Mouse (Mus musculus): ENCODE results near the gene Sox13. TPM values are rescaled to one million over a fixed set of nuclear protein-coding genes. Genes with fewer than 3 reads are reported as not detected.

Gene Sox13
- polyA plus RNA-seq, 1 experiment = 1.6 TPM

DNA sequence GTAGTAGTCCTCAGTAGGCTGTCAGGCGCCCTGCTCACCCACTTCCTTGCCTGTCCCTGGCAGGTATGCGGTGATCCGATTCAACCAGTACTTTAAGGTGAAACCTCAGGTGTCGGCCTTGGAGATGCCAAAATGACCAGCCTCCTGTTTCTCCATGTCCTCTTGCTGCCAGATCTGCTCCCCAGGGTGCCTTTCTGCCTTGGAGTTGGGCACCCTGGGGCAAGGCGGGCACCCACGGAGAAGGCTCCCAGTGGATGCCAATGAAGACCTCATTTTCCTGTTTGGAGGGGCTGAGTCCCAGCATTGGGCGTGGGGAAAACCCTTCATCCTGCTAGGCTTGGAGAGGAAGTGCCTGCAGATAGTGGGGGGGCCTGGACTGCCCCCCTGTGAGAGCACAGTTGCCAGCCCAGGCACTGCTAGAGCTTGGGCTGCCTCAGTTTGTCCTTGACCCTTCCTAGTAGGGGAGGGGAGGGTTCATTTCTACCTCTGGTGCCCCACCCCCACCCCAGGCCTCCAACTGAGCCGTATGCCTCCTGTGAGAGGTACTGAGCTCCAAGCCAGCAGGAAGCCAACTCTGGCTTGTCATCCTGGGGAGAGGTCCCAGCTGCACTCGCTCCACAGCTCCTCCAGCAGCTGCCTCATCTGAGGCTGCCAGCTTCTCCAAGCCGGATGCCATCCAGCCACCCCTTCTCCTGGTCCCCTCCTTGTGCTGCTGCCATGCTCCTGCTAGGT lies 44.8 kb downstream of the Sox13 start:
- Histone ChIP-seq H3K4me3 (ENCODE audit: insufficient read depth, low read length) (no peak overlapping the region), H3K4me1 (ENCODE audit: control insufficient read depth, insufficient read depth, low read length) (no peaks in the 10 kb centered on the region), H3K27ac (ENCODE audit: insufficient read depth, low read length) (no peak overlapping the region)
- TF ChIP-seq POLR2A (IDR thresholded peaks at IDR 0.05; ENCODE audit: low read depth, low read length) (no peak), CTCF (IDR thresholded peaks at IDR 0.05; ENCODE audit: borderline replicate concordance, insufficient read depth, low read length) (no peak)

DNA sequence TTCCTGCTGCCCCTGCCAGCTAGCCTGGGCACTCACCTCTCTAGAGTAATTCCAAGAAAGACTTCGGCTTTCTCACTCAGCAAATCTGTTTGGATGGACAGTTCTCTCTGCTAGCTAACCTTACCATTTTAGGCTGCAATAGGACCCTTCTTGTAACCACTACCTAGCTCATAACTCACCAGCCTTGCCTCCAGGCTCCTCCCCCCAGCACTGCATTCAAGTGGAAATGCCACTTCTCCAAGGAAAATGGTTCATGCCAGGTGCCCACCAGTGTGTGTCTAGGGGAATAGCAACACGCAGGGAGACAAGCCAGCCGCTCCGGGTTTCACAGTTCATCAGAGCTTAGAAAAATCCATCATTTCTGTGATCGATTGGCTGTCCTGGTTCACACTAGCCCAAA lies 46.6 kb downstream of the Sox13 start:
- no peak overlapping the region for H3K27ac ChIP-seq (ENCODE audit: insufficient read depth, low read length)
- TF ChIP-seq POLR2A (IDR thresholded peaks at IDR 0.05; ENCODE audit: low read depth, low read length) (no peak), CTCF (IDR thresholded peaks at IDR 0.05; ENCODE audit: borderline replicate concordance, insufficient read depth, low read length) (no peak)
- no peak overlapping the region for H3K4me3 ChIP-seq (ENCODE audit: insufficient read depth, low read length)
- no peaks in the 10 kb centered on the region for H3K4me1 ChIP-seq (ENCODE audit: control insufficient read depth, insufficient read depth, low read length)

- H3K27ac ChIP-seq (ENCODE audit: insufficient read depth, low read length) = no peak overlapping the region
- no peaks in the 10 kb centered on the region for H3K4me1 ChIP-seq (ENCODE audit: control insufficient read depth, insufficient read depth, low read length)
- TF ChIP-seq POLR2A (IDR thresholded peaks at IDR 0.05; ENCODE audit: low read depth, low read length) (no peak), CTCF (IDR thresholded peaks at IDR 0.05; ENCODE audit: borderline replicate concordance, insufficient read depth, low read length) (no peak)
- no peak overlapping the region for H3K4me3 ChIP-seq (ENCODE audit: insufficient read depth, low read length)
These were observed 48.4 kb downstream of the Sox13 start for GRCm38 (mm10) chr1:133375696-133376346.

DNA sequence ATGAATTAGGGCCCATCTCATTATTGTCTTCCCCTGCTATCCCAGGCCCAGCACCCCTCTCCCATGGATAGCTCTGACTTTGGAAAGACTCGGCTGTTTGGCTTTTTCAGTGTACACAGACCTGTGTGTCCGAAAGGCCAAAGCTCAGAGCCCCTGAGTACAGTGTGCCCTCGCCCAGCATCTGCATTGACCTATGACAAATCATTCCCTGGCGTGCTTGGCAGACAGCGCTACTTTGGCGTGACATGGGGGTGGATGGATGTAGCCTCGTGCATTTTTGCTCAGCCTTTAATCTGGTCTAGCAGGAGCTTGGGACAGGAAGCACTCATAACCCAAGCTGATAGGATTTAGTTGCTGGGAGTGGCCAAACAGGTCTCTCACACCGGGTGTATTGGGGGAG lies 52.1 kb downstream of the Sox13 start:
- Histone ChIP-seq H3K4me3 (ENCODE audit: insufficient read depth, low read length) (no peak overlapping the region), H3K4me1 (ENCODE audit: control insufficient read depth, insufficient read depth, low read length) (no peaks in the 10 kb centered on the region), H3K27ac (ENCODE audit: insufficient read depth, low read length) (no peak overlapping the region)
- no peak for TF ChIP-seq CTCF (IDR thresholded peaks at IDR 0.05; ENCODE audit: borderline replicate concordance, insufficient read depth, low read length)
- no peak for TF ChIP-seq POLR2A (IDR thresholded peaks at IDR 0.05; ENCODE audit: low read depth, low read length)

GRCm38 (mm10) chr1:133371431-133371830 lies 52.7 kb downstream of the Sox13 start:
- Histone ChIP-seq H3K4me1 (ENCODE audit: control insufficient read depth, insufficient read depth, low read length) (no peaks in the 10 kb centered on the region), H3K4me3 (ENCODE audit: insufficient read depth, low read length) (no peak overlapping the region), H3K27ac (ENCODE audit: insufficient read depth, low read length) (no peak overlapping the region)
- no peak for TF ChIP-seq POLR2A (IDR thresholded peaks at IDR 0.05; ENCODE audit: low read depth, low read length)
- no peak for TF ChIP-seq CTCF (IDR thresholded peaks at IDR 0.05; ENCODE audit: borderline replicate concordance, insufficient read depth, low read length)

GRCm38 (mm10) chr1:133370352-133370751 lies 53.8 kb downstream of the Sox13 start:
- H3K27ac ChIP-seq (ENCODE audit: insufficient read depth, low read length) = no peak overlapping the region
- H3K4me1 ChIP-seq (ENCODE audit: control insufficient read depth, insufficient read depth, low read length) = no peaks in the 10 kb centered on the region
- TF ChIP-seq CTCF (IDR thresholded peaks at IDR 0.05; ENCODE audit: borderline replicate concordance, insufficient read depth, low read length) (no peak), POLR2A (IDR thresholded peaks at IDR 0.05; ENCODE audit: low read depth, low read length) (no peak)
- no peak overlapping the region for H3K4me3 ChIP-seq (ENCODE audit: insufficient read depth, low read length)

GRCm38 (mm10) chr1:133368644-133369043 lies 55.5 kb downstream of the Sox13 start:
- Histone ChIP-seq H3K4me3 (ENCODE audit: insufficient read depth, low read length) (no peak overlapping the region), H3K27ac (ENCODE audit: insufficient read depth, low read length) (no peak overlapping the region), H3K4me1 (ENCODE audit: control insufficient read depth, insufficient read depth, low read length) (no peaks in the 10 kb centered on the region)
- no peak for TF ChIP-seq CTCF (IDR thresholded peaks at IDR 0.05; ENCODE audit: borderline replicate concordance, insufficient read depth, low read length)
- TF ChIP-seq POLR2A (IDR thresholded peaks at IDR 0.05; ENCODE audit: low read depth, low read length) = no peak

DNA sequence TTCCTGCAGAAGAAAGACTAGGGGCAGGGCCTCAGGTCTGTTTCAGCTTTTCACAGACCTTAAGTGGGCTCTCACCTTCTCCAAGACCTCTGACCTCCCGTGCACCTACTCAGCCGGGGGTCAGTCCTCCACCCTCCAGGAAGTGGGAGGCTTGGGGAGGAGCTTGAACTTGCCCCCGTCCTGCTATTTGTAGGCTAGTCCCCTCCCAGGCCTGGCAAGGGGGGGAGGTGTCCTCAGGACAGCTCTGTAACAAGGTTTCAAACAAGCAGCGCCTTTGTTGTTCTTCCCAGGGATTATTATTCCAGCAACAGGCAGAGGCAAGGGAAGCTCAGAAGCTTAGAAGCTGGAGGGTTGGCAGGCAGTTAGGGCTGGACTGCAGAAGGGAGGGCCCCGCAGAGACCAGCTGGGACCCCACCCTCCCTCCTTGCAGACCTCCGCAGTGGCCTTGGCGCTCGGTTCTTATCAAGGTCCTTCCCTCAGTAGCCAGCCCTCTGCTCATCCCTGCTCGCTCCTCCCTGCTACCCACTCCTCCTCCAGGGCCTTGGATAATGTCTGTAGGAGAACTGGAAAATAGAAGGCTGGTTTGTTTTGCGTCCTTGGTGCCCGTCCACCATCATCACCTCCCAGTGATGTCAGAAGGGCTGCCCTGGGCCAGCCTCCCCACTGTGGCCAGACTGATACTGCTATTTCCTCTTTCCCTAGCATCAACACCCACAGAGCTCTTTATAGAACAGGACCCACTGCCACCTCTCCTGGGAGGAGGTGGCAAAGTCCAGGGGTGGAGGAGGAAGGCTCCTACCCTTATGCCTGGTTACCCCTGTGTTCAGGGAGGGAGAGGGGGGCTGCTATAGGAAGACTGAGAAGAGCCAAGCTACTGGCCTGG lies 56.3 kb downstream of the Sox13 start:
- Histone ChIP-seq H3K4me1 (ENCODE audit: control insufficient read depth, insufficient read depth, low read length) (no peaks in the 10 kb centered on the region), H3K27ac (ENCODE audit: insufficient read depth, low read length) (no peak overlapping the region), H3K4me3 (ENCODE audit: insufficient read depth, low read length) (no peak overlapping the region)
- TF ChIP-seq CTCF (IDR thresholded peaks at IDR 0.05; ENCODE audit: borderline replicate concordance, insufficient read depth, low read length) (no peak), POLR2A (IDR thresholded peaks at IDR 0.05; ENCODE audit: low read depth, low read length) (no peak)

DNA sequence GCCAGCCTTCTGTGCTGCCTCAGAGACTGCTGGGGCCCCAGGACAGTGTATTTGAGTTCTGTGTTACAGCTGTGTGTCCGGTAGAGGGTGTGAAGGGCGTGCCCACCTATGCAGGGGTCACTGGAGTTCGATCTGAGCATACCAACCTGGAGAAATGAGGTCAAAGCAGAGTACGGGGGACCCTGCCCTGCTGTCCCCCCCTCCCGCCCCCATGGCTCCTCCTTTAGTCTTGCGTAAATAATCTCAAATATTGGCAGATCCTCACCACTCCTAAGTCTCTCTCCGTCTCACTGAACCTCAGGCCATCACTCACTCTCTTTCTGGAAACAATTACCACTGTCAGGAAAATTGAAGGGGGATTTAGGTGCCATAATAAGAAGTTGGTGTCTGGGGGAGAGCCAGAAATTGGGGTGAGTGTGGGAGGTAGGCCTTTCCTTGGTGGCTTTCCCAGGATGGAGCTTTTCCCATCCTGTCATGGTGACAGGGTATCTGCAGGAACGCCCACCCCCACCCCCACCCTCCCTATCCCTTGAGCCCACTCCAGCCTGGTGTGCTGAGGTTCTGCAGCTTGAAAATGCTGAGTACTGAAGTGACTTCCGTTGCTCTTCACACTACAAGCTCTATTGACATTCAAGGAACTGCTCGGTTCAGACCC lies 57.1 kb downstream of the Sox13 start:
- no peak for TF ChIP-seq CTCF (IDR thresholded peaks at IDR 0.05; ENCODE audit: borderline replicate concordance, insufficient read depth, low read length)
- TF ChIP-seq POLR2A (IDR thresholded peaks at IDR 0.05; ENCODE audit: low read depth, low read length) = no peak
- Histone ChIP-seq H3K4me3 (ENCODE audit: insufficient read depth, low read length) (no peak overlapping the region), H3K27ac (ENCODE audit: insufficient read depth, low read length) (no peak overlapping the region), H3K4me1 (ENCODE audit: control insufficient read depth, insufficient read depth, low read length) (no peaks in the 10 kb centered on the region)

All from embryonic fibroblast, embryonic 13.5 days (primary cell).